Mouse (Mus musculus) c-Kit-positive CD71-positive TER-119-positive erythroid progenitor cells, embryonic 14.5 days (primary cell): ENCODE measurements at regions not wholly inside any gene's neighbourhood (a gene's known extent, or its start where the extent isn't known, plus 50 kb on each side); places are given as distances from the start of the nearest gene placed in this dataset.

Source experiments
- DNase-seq: peaks from one replicate; pipeline ENCODE4 v3.0.0-alpha.2; 2013; ENCODE audit warnings: low spot score

GRCm38 (mm10) chr14:105841888-105842287, 54.7 kb downstream of the Spry2 start:
- no peak for DNase-seq

- DNase-seq = no peak
Measured at GRCm38 (mm10) chr14:105837533-105837932, 59.1 kb downstream of the Spry2 start.

- no peak for DNase-seq
Measured at GRCm38 (mm10) chr14:105830701-105831100, 65.9 kb downstream of the Spry2 start.

- DNase-seq = no peak
Measured at GRCm38 (mm10) chr14:105830301-105830700, 66.3 kb downstream of the Spry2 start.

GRCm38 (mm10) chr14:105823129-105823528, 73.5 kb downstream of the Spry2 start:
- DNase-seq = no peak

GRCm38 (mm10) chr14:105822653-105823052, 74.0 kb downstream of the Spry2 start:
- DNase-seq = no peak

- DNase-seq = no peak
Measured at GRCm38 (mm10) chr14:105819534-105819933, 77.1 kb downstream of the Spry2 start.

GRCm38 (mm10) chr14:105818841-105819240, 77.8 kb downstream of the Spry2 start:
- no peak for DNase-seq

GRCm38 (mm10) chr14:105817481-105817880, 79.1 kb downstream of the Spry2 start:
- DNase-seq = no peak

GRCm38 (mm10) chr14:105815827-105816226, 80.8 kb downstream of the Spry2 start:
- DNase-seq = no peak

GRCm38 (mm10) chr14:105815281-105815680, 81.3 kb downstream of the Spry2 start:
- no peak for DNase-seq

GRCm38 (mm10) chr14:105813661-105814060, 83.0 kb downstream of the Spry2 start:
- DNase-seq = no peak

- DNase-seq = no peak
Measured at GRCm38 (mm10) chr14:105813097-105813496, 83.5 kb downstream of the Spry2 start.

- no peak for DNase-seq
Measured at GRCm38 (mm10) chr14:105805762-105806161, 90.9 kb downstream of the Spry2 start.

- DNase-seq = no peak
Measured at GRCm38 (mm10) chr14:105805362-105805761, 91.3 kb downstream of the Spry2 start.

- no peak for DNase-seq
Measured at GRCm38 (mm10) chr14:105804761-105805160, 91.9 kb downstream of the Spry2 start.

- DNase-seq = no peak
Measured at GRCm38 (mm10) chr14:105803281-105803680, 93.3 kb downstream of the Spry2 start.

- no peak for DNase-seq
Measured at GRCm38 (mm10) chr14:105802529-105803280, 93.9 kb downstream of the Spry2 start.

GRCm38 (mm10) chr14:105800142-105800925, 96.3 kb downstream of the Spry2 start:
- DNase-seq = no peak

- no peak for DNase-seq
Measured at GRCm38 (mm10) chr14:105799401-105799861, 97.2 kb downstream of the Spry2 start.

- DNase-seq = no peak
Measured at GRCm38 (mm10) chr14:105793010-105793702, 103.5 kb downstream of the Spry2 start.

GRCm38 (mm10) chr14:105790441-105790840, 106.2 kb downstream of the Spry2 start:
- DNase-seq = no peak

- no peak for DNase-seq
Measured at GRCm38 (mm10) chr14:105783428-105783827, 113.2 kb downstream of the Spry2 start.
